Mouse (Mus musculus) liver, adult 2 months (tissue): Measurements from ENCODE around the gene Irgc1. TPM values are rescaled to one million over a fixed set of nuclear protein-coding genes. Genes with fewer than 3 reads are reported as not detected.

ENCODE experiments used
- DNase-seq: peaks from one replicate; pipeline ENCODE4 v3.0.0-alpha.2; 2011; ENCODE audit warnings: low read depth, low spot score; ENCODE audit errors: extremely low read depth
- H3K27ac ChIP-seq: fragments of 200-500 bp; replicated peaks from 2 replicates; pipeline ENCODE4 v1.5.1; 2012; ENCODE audit warnings: low read depth, mild to moderate bottlenecking, control low read depth, inconsistent platforms, low read length; ENCODE audit not compliant: insufficient read depth
- H3K27me3 ChIP-seq: fragments of 200-500 bp; 2 replicates; pipeline ENCODE4 v1.6.1; 2012; ENCODE audit warnings: mild to moderate bottlenecking, moderate library complexity, low read length, inconsistent platforms; ENCODE audit not compliant: control insufficient read depth, insufficient read depth
- H3K36me3 ChIP-seq: fragments of 200-500 bp; 2 replicates; pipeline ENCODE4 v1.6.1; 2012; ENCODE audit warnings: low read length, inconsistent platforms; ENCODE audit not compliant: control insufficient read depth, insufficient read depth
- H3K4me1 ChIP-seq: fragments of 200-500 bp; 2 replicates; pipeline ENCODE4 v1.6.1; 2011; ENCODE audit warnings: low read length; ENCODE audit not compliant: control insufficient read depth, insufficient read depth
- H3K4me3 ChIP-seq: fragments of 200-500 bp; 2 replicates; pipeline ENCODE4 v1.5.1; 2011; ENCODE audit warnings: low read depth, mild to moderate bottlenecking, control low read depth, low read length, moderate library complexity; ENCODE audit not compliant: insufficient read depth
- H3K79me2 ChIP-seq: fragments of 200-500 bp; 2 replicates; pipeline ENCODE4 v1.6.1; 2012; ENCODE audit warnings: inconsistent platforms, mild to moderate bottlenecking, low read length, moderate library complexity; ENCODE audit not compliant: control insufficient read depth, insufficient read depth
- H3K9ac ChIP-seq: fragments of 200-500 bp; 2 replicates; pipeline ENCODE4 v1.6.1; 2012; ENCODE audit warnings: low read depth, mild to moderate bottlenecking, control low read depth, inconsistent platforms, low read length
- CTCF ChIP-seq: fragments of 200-500 bp; IDR thresholded peaks from 2 replicates; pipeline ENCODE4 v1.5.1; 2011; ENCODE audit warnings: low read depth, low read length, control low read depth
- POLR2A ChIP-seq: fragments of 200-500 bp; IDR thresholded peaks from 2 replicates; pipeline ENCODE4 v1.6.1; 2011; ENCODE audit warnings: low read length, control low read depth; ENCODE audit not compliant: insufficient read depth; ENCODE audit errors: extremely low read depth
- WGBS: fragments of 180-500 bp; shearing (Covaris S2); methylation state at CpG from one replicate; pipeline ENCODE4 v1.1.7; 2018; 5-methylcytosine and 5-hydroxymethylcytosine counted together
- polyA plus RNA-seq: library from polyadenylated mRNA; depleted of rRNA; stranded (reverse); fragments of >200 nt; gene quantifications from 2 replicates; pipeline ENCODE4 v1.2.3, GENCODE M21; 2012
- total RNA-seq: library from RNA; depleted of rRNA; stranded (reverse); fragments of >200 nt; gene quantifications from 2 replicates; pipeline ENCODE4 v1.2.3, GENCODE M21; 2014

Gene Irgc1
- total and polyA plus RNA-seq, 2 experiments = not detected

DNA sequence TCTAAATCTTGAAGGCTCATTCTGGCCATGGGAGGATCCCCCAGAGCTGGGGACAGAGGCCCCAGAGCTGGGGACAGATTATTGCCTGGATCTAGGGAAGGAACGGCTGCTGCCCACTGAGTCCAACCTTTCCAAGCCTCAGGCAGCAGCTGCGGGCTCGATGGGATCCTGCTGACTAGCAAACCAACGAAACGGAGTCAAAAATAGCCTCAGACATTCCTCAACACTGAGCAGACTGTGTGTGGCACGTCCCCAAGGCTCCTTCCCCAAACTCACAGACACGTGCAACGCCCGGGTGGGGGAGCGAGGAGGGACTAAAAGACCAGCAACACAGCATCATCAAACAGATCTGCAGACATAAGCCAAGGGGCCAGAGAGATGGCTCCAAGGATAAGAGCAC, 14.1 kb downstream of the Irgc1 start:
- Histone ChIP-seq H3K27me3 (no peaks in the 10 kb centered on the region), H3K79me2 (no peaks in the 10 kb centered on the region), H3K36me3 (no peaks in the 10 kb centered on the region), H3K4me1 (no peaks in the 10 kb centered on the region), H3K9ac (no peak overlapping the region), H3K27ac (no peak overlapping the region), H3K4me3 (no peak overlapping the region)
- TF ChIP-seq POLR2A (no peak), CTCF (no peak)
- WGBS = 75% methylated on average over 10 of the region's 10 CpGs
- no peak for DNase-seq

DNA sequence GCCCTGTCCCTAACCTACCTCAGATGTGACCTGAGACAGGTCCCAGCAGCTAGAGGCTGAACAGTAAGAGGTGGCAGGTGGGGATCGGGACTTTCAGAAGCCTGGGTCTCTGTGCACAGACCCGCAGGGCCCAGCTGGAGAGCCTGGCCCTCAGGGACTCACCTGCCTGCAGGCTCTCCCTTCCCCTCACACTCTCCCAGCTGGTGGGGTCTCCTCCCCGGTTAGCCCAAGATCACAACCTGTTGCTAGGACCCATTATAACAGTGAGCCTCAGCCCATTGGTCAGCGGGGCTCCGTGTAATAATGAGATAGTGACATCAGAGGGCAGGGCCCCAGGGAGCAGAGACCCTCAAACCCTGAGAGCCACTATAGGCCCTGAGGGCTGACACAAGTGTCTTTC, 16.8 kb downstream of the Irgc1 start:
- no peak for DNase-seq
- 84% methylated on average over 5 of the region's 5 CpGs for WGBS

DNA sequence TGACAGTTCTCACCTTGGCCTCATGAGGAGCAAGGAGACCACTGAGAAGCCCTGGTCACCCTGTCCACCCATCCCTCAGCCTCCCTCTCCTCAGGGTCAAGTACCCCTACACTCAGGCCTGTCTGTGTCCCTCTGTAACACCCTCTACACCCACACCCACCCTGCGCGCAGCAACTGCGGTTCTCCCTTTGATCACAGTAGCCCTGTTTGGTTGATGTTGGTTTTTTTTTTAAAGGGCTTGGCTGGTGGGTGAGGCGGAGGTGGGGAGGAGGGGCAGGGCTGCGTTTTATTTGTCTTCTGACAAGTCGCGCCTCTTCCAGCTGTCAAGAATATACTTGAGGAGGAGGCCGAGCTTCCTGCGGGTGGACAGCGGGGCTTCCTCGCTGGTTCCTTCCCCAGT, 20.4 kb downstream of the Irgc1 start:
- TF ChIP-seq POLR2A (no peak), CTCF (no peak)
- H3K36me3 ChIP-seq = no peaks in the 10 kb centered on the region
- WGBS = 44% methylated on average over 11 of the region's 11 CpGs
- H3K79me2 ChIP-seq = no peaks in the 10 kb centered on the region
- H3K27me3 ChIP-seq = 0 out of 2 replicates have a peak, but pooled peaks cover 3% of the 10 kb centered on the region
- no peak overlapping the region for H3K9ac ChIP-seq
- H3K4me1 ChIP-seq = no peaks in the 10 kb centered on the region
- no peak for DNase-seq
- no peak overlapping the region for H3K4me3 ChIP-seq
- no peak overlapping the region for H3K27ac ChIP-seq

More for the DNA sequence above, 16.8 kb downstream of the Irgc1 start:
- Histone ChIP-seq H3K79me2 (no peaks in the 10 kb centered on the region), H3K9ac (no peak overlapping the region), H3K4me3 (no peak overlapping the region), H3K4me1 (no peaks in the 10 kb centered on the region), H3K27ac (no peak overlapping the region), H3K27me3 (0 out of 2 replicates have a peak, but pooled peaks cover 3% of the 10 kb centered on the region), H3K36me3 (no peaks in the 10 kb centered on the region)
- TF ChIP-seq POLR2A (no peak), CTCF (no peak)

DNA sequence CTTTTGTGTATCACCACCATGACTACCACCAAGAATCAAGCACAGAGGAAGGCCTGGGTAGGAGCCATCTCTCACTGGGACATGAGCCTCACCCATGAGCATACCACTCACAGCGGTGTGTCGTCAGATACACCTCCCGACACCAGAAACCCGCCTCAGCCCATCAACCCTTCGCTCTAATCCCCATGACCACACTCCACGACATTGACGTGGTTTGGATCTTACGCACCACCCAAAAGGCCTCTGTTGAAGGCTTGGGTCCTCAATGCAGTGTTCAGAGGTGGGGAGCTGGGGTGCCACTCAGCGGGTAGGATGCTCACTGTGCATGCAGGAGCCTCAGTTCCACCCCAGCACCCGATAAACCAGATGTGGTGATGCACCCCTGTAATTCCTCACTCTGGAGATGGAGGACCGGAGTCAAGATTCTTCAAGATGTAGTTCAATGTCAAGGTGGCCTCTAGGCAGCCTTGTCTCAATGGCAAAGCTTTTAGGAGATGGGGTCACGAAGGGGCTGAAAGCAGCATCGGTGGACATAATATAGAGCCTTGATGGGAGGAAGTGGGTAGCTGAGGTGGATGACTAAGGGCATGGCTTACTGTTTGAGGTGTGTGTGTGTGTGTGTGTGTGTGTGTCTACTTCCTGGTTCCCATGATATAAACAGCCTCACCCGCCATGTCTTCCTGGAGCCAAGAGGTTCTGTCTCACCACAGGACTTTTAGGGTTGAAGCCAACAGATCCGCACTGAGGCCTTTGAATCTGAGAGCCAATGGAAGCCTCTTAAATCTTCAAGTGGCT, 21.3 kb downstream of the Irgc1 start:
- no peaks in the 10 kb centered on the region for H3K79me2 ChIP-seq
- H3K4me3 ChIP-seq = no peak overlapping the region
- no peaks in the 10 kb centered on the region for H3K36me3 ChIP-seq
- H3K27me3 ChIP-seq = 0 out of 2 replicates have a peak, but pooled peaks cover 3% of the 10 kb centered on the region
- H3K27ac ChIP-seq = no peak overlapping the region
- no peak overlapping the region for H3K9ac ChIP-seq
- WGBS = 92% methylated on average over 15 of the region's 15 CpGs
- DNase-seq = no peak
- TF ChIP-seq CTCF (no peak), POLR2A (no peak)
- no peaks in the 10 kb centered on the region for H3K4me1 ChIP-seq

DNA sequence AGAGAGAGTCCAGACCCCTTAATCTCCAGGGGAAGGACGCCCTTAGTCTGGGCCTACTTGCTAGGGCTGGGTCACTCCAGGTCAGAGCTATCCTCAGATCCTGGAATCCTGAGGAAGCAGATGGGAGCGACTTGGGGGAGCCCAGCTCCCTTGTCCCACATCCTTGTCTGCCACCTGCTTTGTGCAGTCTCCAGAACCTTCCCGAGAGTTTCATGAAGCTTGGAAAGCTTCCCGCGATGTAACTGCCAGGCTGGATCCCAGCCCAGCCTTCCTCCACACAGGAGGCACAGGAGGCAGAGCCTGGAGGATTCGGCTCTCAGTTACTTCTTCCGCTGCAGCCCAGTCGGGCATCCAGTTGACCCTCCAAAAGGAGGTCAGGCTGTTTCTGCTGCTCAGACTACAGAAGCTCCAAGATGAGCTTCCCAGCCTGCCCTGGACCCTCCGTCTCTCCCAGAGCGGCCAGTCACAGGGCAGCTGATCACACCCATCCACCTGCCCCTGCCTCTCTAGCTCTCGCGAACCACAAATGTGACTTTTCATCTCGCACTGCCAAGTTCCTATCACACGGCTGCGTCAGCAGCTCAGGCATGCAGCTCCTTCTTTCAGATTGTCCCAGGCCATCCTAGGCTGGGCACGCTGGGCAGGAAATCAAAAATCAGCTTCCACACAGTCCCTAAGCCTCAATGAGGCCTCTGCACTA, 22.5 kb downstream of the Irgc1 start:
- Histone ChIP-seq H3K27me3 (0 out of 2 replicates have a peak, but pooled peaks cover 3% of the 10 kb centered on the region), H3K4me1 (no peaks in the 10 kb centered on the region), H3K79me2 (no peaks in the 10 kb centered on the region), H3K27ac (no peak overlapping the region), H3K4me3 (no peak overlapping the region), H3K9ac (no peak overlapping the region), H3K36me3 (no peaks in the 10 kb centered on the region)
- WGBS = 75% methylated on average over 16 of the region's 16 CpGs
- TF ChIP-seq POLR2A = no peak
- TF ChIP-seq CTCF = no peak
- DNase-seq = no peak
